Mouse (Mus musculus): Measurements from ENCODE around the gene Mboat2. TPM values are rescaled to one million over a fixed set of nuclear protein-coding genes. Genes with fewer than 3 reads are reported as not detected.

Mboat2 gene
- total and polyA plus RNA-seq, 2 experiments from 2014 or later: 24.8 to 34.4 TPM

- Histone ChIP-seq H3K9me3 (replicated peaks; ENCODE audit: control insufficient read depth, low read length) (no peaks in the 10 kb centered on the region), H3K4me2 (ENCODE audit: low read depth, low read length) (no peak overlapping the region), H3K27me3 (ENCODE audit: control insufficient read depth, insufficient read depth, low read length) (no peaks in the 10 kb centered on the region), H3K27ac (ENCODE audit: low read depth) (peak overlapping the region; percentile 61), H3K36me3 (replicated peaks; ENCODE audit: control insufficient read depth, insufficient read depth, low read length) (no peaks in the 10 kb centered on the region), H3K9ac (replicated peaks; ENCODE audit: low read depth, low read length) (no peak overlapping the region), H3K4me3 (ENCODE audit: low read depth, low read length) (no peak overlapping the region), H3K4me1 (ENCODE audit: control insufficient read depth, insufficient read depth) (peaks cover 30% of the 10 kb centered on the region)
- DNase-seq (ENCODE audit: low spot score) (peak; percentile 30), ATAC-seq (ENCODE audit: insufficient read depth, low read depth) (no peak)
- TF ChIP-seq CTCF (IDR thresholded peaks at IDR 0.05; ENCODE audit: low read depth) (no peak), EP300 (IDR thresholded peaks at IDR 0.05; ENCODE audit: low read depth) (no peak)
- WGBS: 51% methylated on average over 18 of the region's 18 CpGs
These were observed 97.5 kb downstream of the Mboat2 start for GRCm38 (mm10) chr12:24928051-24928748.

DNA sequence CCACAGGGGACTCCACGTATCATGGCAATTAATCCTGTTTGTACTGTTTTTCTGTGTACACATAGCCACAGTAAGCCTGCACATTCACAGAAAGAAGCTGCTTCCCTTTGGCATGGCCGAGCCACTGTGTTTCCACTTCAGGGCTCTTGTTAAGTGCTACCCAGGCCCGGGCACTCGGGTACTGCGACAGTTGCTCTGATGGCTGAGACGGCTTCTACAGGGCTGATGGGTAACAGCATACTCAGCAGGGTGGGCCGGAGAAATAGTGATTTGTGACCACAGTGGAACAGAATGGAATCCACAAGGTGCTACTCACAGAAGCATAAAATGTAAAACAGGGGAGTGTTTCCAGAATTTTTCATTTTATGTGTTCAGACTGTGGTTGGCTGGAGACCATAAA lies 98.4 kb downstream of the Mboat2 start:
- Histone ChIP-seq H3K27me3 (ENCODE audit: control insufficient read depth, insufficient read depth, low read length) (no peaks in the 10 kb centered on the region), H3K4me3 (ENCODE audit: low read depth, low read length) (no peak overlapping the region), H3K9ac (replicated peaks; ENCODE audit: low read depth, low read length) (no peak overlapping the region), H3K4me1 (ENCODE audit: control insufficient read depth, insufficient read depth) (peaks cover 30% of the 10 kb centered on the region), H3K4me2 (ENCODE audit: low read depth, low read length) (no peak overlapping the region), H3K27ac (ENCODE audit: low read depth) (peak overlapping the region; percentile 61), H3K9me3 (replicated peaks; ENCODE audit: control insufficient read depth, low read length) (no peaks in the 10 kb centered on the region), H3K36me3 (replicated peaks; ENCODE audit: control insufficient read depth, insufficient read depth, low read length) (no peaks in the 10 kb centered on the region)
- DNase-seq (ENCODE audit: low spot score): no peak
- WGBS: 70% methylated on average over 7 of the region's 7 CpGs
- TF ChIP-seq CTCF (IDR thresholded peaks at IDR 0.05; ENCODE audit: low read depth) (no peak), EP300 (IDR thresholded peaks at IDR 0.05; ENCODE audit: low read depth) (no peak)
- no peak for ATAC-seq (ENCODE audit: insufficient read depth, low read depth)

DNA sequence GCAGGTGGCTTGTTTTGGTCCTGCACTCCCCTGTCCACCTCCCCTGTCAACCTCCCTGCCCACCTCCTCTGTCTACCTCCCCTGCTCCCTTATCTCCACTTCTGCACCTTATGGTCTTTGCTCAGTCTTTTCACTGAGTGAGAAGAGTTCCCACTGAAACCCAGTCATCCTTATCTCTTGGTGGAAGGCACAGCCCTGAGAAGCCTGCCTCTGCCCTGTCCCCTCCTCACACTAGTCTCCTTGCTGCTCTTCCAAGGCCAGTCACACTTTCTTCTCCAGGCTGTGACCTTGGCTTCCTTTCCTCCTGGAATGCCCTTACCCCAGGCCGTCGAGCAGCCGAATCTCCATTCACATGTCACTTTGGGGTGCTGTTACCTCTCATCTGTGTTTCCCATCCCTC lies 100.1 kb downstream of the Mboat2 start:
- H3K27me3 ChIP-seq (ENCODE audit: control insufficient read depth, insufficient read depth, low read length): no peaks in the 10 kb centered on the region
- no peak for DNase-seq (ENCODE audit: low spot score)
- WGBS: 26% methylated on average over 3 of the region's 3 CpGs
- H3K9me3 ChIP-seq (replicated peaks; ENCODE audit: control insufficient read depth, low read length): no peaks in the 10 kb centered on the region
- no peaks in the 10 kb centered on the region for H3K36me3 ChIP-seq (replicated peaks; ENCODE audit: control insufficient read depth, insufficient read depth, low read length)
- H3K27ac ChIP-seq (ENCODE audit: low read depth): no peak overlapping the region
- H3K4me1 ChIP-seq (ENCODE audit: control insufficient read depth, insufficient read depth): peaks cover 17% of the 10 kb centered on the region; the same call in 1 of the 2 replicates
- ATAC-seq (ENCODE audit: insufficient read depth, low read depth): no peak
- TF ChIP-seq EP300 (IDR thresholded peaks at IDR 0.05; ENCODE audit: low read depth) (no peak), CTCF (IDR thresholded peaks at IDR 0.05; ENCODE audit: low read depth) (no peak)
- H3K9ac ChIP-seq (replicated peaks; ENCODE audit: low read depth, low read length): no peak overlapping the region
- H3K4me2 ChIP-seq (ENCODE audit: low read depth, low read length): no peak overlapping the region
- no peak overlapping the region for H3K4me3 ChIP-seq (ENCODE audit: low read depth, low read length)

- WGBS: 82% methylated on average over 6 of the region's 6 CpGs
- no peak for DNase-seq (ENCODE audit: low spot score)
- TF ChIP-seq CTCF (IDR thresholded peaks at IDR 0.05; ENCODE audit: low read depth): no peak
- TF ChIP-seq EP300 (IDR thresholded peaks at IDR 0.05; ENCODE audit: low read depth): no peak
- Histone ChIP-seq H3K9ac (replicated peaks; ENCODE audit: low read depth, low read length) (no peak overlapping the region), H3K36me3 (replicated peaks; ENCODE audit: control insufficient read depth, insufficient read depth, low read length) (no peaks in the 10 kb centered on the region), H3K4me1 (ENCODE audit: control insufficient read depth, insufficient read depth) (peaks cover 17% of the 10 kb centered on the region; the same call in 1 of the 2 replicates), H3K27me3 (ENCODE audit: control insufficient read depth, insufficient read depth, low read length) (no peaks in the 10 kb centered on the region), H3K27ac (ENCODE audit: low read depth) (no peak overlapping the region), H3K4me3 (ENCODE audit: low read depth, low read length) (no peak overlapping the region), H3K4me2 (ENCODE audit: low read depth, low read length) (no peak overlapping the region), H3K9me3 (replicated peaks; ENCODE audit: control insufficient read depth, low read length) (no peaks in the 10 kb centered on the region)
- ATAC-seq (ENCODE audit: insufficient read depth, low read depth): no peak
These were observed 101.4 kb downstream of the Mboat2 start for GRCm38 (mm10) chr12:24932120-24932519.

- Histone ChIP-seq H3K4me2 (ENCODE audit: low read depth, low read length) (no peak overlapping the region), H3K36me3 (replicated peaks; ENCODE audit: control insufficient read depth, insufficient read depth, low read length) (no peaks in the 10 kb centered on the region), H3K9ac (replicated peaks; ENCODE audit: low read depth, low read length) (no peak overlapping the region), H3K27ac (ENCODE audit: low read depth) (no peak overlapping the region), H3K27me3 (ENCODE audit: control insufficient read depth, insufficient read depth, low read length) (no peaks in the 10 kb centered on the region), H3K4me3 (ENCODE audit: low read depth, low read length) (no peak overlapping the region), H3K9me3 (replicated peaks; ENCODE audit: control insufficient read depth, low read length) (no peaks in the 10 kb centered on the region), H3K4me1 (ENCODE audit: control insufficient read depth, insufficient read depth) (peaks cover 17% of the 10 kb centered on the region; the same call in 1 of the 2 replicates)
- DNase-seq (ENCODE audit: low spot score) (no peak), ATAC-seq (ENCODE audit: insufficient read depth, low read depth) (no peak)
- 89% methylated on average over 1 of the region's 1 CpGs for WGBS
- TF ChIP-seq CTCF (IDR thresholded peaks at IDR 0.05; ENCODE audit: low read depth) (no peak), EP300 (IDR thresholded peaks at IDR 0.05; ENCODE audit: low read depth) (no peak)
These were observed 102.6 kb downstream of the Mboat2 start for GRCm38 (mm10) chr12:24933206-24933775.

All from heart, postnatal 0 days (tissue).